Mouse (Mus musculus) neural tube, embryonic 14.5 days (tissue): Measurements from ENCODE around the gene Fam189b. TPM values are rescaled to one million over a fixed set of nuclear protein-coding genes. Genes with fewer than 3 reads are reported as not detected.

Experiments
- ATAC-seq: fragments of 200-750 bp; cut with Nextera tagmentation; 2 replicates; pipeline ENCODE4 v1.8.0; 2017; ENCODE audit warnings: low read depth, mild to moderate bottlenecking, moderate TSS enrichment, moderate library complexity
- H3K27ac ChIP-seq: fragments of 300-500 bp; sonication (generic); 2 replicates; pipeline ENCODE4 v1.5.1; 2014; ENCODE audit warnings: low read depth, mild to moderate bottlenecking, control low read depth, low read length, moderate library complexity, mixed read lengths
- H3K27me3 ChIP-seq: fragments of 300-500 bp; sonication (generic); 2 replicates; pipeline ENCODE4 v1.6.1; 2014; ENCODE audit warnings: low read length; ENCODE audit not compliant: control insufficient read depth, insufficient read depth
- H3K36me3 ChIP-seq: fragments of 300-500 bp; sonication (generic); 2 replicates; pipeline ENCODE4 v1.6.1; 2014; ENCODE audit warnings: low read length, mixed read lengths; ENCODE audit not compliant: control insufficient read depth, insufficient read depth
- H3K4me1 ChIP-seq: fragments of 300-500 bp; sonication (generic); 2 replicates; pipeline ENCODE4 v1.6.1; 2014; ENCODE audit warnings: low read length; ENCODE audit not compliant: control insufficient read depth, insufficient read depth
- H3K4me2 ChIP-seq: fragments of 300-500 bp; sonication (generic); 2 replicates; pipeline ENCODE4 v1.6.1; 2014; ENCODE audit warnings: mild to moderate bottlenecking, low read depth, low read length, control low read depth
- H3K4me3 ChIP-seq: fragments of 300-500 bp; sonication (generic); 2 replicates; pipeline ENCODE4 v1.5.1; 2014; ENCODE audit warnings: low read depth, low read length, control low read depth, mixed read lengths
- H3K9ac ChIP-seq: fragments of 300-500 bp; sonication (generic); replicated peaks from 2 replicates; pipeline ENCODE4 v1.6.1; 2014; ENCODE audit warnings: low read depth, mild to moderate bottlenecking, control low read depth, low read length, mixed read lengths
- H3K9me3 ChIP-seq: fragments of 300-500 bp; sonication (generic); 2 replicates; pipeline ENCODE4 v1.6.1; 2016; ENCODE audit warnings: low read length; ENCODE audit not compliant: control insufficient read depth
- WGBS: fragments of 180-500 bp; shearing (Covaris S2); extraction: QIAGEN DNeasy Blood & Tissue Kit; methylation state at CpG from one replicate; pipeline ENCODE4 v1.1.7; 2014; 5-methylcytosine and 5-hydroxymethylcytosine counted together
- polyA plus RNA-seq: library from polyadenylated mRNA; unstranded; fragments of >200 nt; fragmentation: Nextera tagmentation; extraction: Ambion mirVana; gene quantifications from 2 replicates; pipeline ENCODE4 v1.2.1, GENCODE M21; 2014

Fam189b gene
- polyA plus RNA-seq, 1 experiment from 2014 or later = 38.5 TPM

DNA sequence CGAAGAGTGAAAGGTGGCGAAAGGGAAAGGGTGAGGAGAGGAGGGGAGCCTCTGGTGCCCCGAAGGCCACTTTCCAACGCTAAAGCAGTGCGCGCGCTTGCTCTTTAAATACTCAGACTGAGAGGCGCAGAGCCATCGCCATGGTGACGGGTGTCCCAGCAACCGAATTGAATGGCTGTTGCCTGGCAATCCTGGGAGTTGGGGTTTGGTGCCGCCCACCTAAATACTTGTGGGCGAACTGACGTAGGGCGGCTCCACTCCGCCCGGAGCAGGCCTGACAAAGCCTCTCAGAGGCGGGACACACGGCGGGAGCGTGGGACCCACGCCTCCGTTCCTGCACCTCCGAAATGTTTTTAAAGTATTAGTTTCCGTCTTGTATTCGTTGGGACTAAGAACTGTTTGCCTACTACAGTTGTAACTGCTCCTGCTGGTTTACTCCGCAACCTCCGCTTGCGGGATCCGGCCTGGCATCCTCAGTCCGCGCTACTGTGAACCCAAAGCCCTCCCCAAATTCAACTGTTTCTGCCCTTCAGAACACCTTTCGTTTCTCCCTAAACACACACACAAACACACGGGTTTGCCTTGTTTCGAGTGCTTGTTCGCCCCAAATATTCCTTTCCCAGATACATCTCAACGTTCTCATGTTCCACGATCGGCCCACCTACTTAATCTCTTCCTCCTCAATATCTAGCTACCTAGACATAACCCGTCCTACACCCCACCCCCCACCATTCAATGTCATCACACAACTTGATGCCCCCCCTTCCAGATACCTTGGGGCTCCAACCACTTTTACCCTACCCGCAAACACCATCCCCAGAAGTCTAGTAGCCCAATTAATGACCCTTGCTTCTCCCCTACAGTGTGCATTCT, 44.6 kb downstream of the Fam189b start:
- Histone ChIP-seq H3K4me3 (peak overlapping the region; percentile 40), H3K27ac (peak overlapping the region; percentile 83), H3K9me3 (no peaks in the 10 kb centered on the region), H3K27me3 (no peaks in the 10 kb centered on the region), H3K9ac (peak overlapping the region; percentile 63), H3K36me3 (no peaks in the 10 kb centered on the region), H3K4me1 (peaks cover 32% of the 10 kb centered on the region), H3K4me2 (peak overlapping the region; percentile 57)
- WGBS = 3% methylated on average over 41 of the region's 41 CpGs
- peak; percentile 78 for ATAC-seq

DNA sequence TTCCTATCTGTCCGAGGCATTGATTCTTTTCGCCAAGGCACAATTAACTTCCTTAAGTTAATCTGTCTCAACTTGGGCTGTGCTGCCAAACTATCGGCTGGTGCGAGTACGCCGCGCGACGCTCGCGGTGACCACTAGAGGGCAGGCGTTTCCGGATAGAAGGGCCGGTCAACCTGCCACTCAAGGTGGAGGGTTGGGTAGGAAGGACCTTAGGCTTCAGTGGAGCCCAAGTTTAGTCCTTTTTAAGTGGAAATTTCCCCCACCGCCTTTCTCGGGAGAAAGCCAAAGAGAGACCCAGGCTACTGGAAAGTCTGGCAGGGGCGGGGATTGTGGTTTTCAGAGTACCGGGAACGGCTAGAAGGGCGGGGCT, 45.2 kb downstream of the Fam189b start:
- ATAC-seq = peak; percentile 33; the same call in 1 of the 2 replicates
- H3K4me2 ChIP-seq = peak overlapping the region; percentile 57
- H3K27me3 ChIP-seq = no peaks in the 10 kb centered on the region
- H3K4me1 ChIP-seq = peaks cover 32% of the 10 kb centered on the region
- no peaks in the 10 kb centered on the region for H3K36me3 ChIP-seq
- peak overlapping the region; percentile 70 for H3K27ac ChIP-seq
- WGBS = under 1% methylated on average over 18 of the region's 20 CpGs
- peak overlapping the region; percentile 21; the same call in 1 of the 2 replicates for H3K9ac ChIP-seq
- no peaks in the 10 kb centered on the region for H3K9me3 ChIP-seq
- H3K4me3 ChIP-seq = peak overlapping the region; percentile 40

DNA sequence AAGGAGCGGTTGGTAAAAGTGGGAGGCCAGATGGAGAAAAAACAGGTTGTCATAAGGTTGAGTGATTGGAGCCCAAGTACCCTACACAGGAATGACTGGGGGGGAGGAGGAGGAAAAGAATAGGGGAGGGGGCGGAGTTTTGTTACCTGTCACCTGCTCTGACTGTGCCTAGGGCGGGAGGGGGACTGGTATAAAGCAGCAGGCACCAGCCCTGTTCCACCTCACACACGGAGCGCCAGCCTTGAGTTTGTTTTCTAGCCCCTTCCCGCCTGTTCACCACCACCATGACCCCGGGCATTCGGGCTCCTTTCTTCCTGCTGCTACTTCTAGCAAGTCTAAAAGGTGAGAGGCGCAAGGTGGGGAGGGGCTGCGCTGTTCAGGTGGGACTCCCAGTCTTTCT, 45.9 kb downstream of the Fam189b start, which contains the start of gene Muc1:
TSS of gene Muc1 (plus strand) at position 222 of the 400 bp plus-strand sequence.
- Histone ChIP-seq H3K4me2 (peak within 1 kb of the TSS; percentile 57), H3K27me3 (no peaks in the 10 kb centered on the region), H3K4me3 (peak within 1 kb of the TSS; percentile 40), H3K9ac (peak within 1 kb of the TSS; percentile 21; the same call in 1 of the 2 replicates), H3K36me3 (peaks cover 4% of the 10 kb centered on the region), H3K27ac (peak within 1 kb of the TSS; percentile 70), H3K9me3 (no peaks in the 10 kb centered on the region), H3K4me1 (peaks cover 30% of the 10 kb centered on the region)
- no peak for ATAC-seq
- WGBS = 32% methylated on average over 10 of the region's 10 CpGs

DNA sequence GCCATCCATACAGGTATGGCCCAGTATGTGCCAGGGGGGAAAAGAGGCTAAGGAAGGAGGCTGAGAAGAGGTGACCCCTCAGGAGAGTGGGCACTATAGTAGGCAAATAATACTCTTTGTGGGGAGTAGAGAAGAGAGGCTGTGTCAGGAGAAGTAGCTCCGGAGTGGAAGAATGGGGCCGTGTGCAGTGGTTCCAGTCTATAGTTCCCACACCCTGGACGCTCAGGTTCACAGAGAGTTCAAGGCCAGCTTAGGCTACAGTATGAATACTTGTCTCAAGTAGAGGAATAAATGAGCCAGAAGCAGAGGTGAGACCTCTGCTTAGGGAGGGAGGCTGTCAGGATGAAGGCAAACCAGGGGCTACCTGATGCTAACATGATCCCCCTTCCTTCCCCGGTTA, 46.3 kb downstream of the Fam189b start:
- Histone ChIP-seq H3K9ac (no peak overlapping the region), H3K27me3 (no peaks in the 10 kb centered on the region), H3K36me3 (peaks cover 8% of the 10 kb centered on the region), H3K4me2 (no peak overlapping the region), H3K27ac (no peak overlapping the region), H3K9me3 (no peaks in the 10 kb centered on the region), H3K4me3 (no peak overlapping the region), H3K4me1 (peaks cover 30% of the 10 kb centered on the region)
- ATAC-seq = no peak
- WGBS = 55% methylated on average over 4 of the region's 4 CpGs

DNA sequence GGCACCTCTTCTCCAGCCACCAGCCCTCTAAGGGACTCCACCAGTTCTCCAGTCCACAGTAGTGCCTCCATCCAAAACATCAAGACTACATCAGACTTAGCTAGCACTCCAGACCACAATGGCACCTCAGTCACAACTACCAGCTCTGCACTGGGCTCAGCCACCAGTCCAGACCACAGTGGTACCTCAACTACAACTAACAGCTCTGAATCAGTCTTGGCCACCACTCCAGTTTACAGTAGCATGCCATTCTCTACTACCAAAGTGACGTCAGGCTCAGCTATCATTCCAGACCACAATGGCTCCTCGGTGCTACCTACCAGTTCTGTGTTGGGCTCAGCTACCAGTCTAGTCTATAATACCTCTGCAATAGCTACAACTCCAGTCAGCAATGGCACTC, 47.6 kb downstream of the Fam189b start:
- ATAC-seq = no peak
- Histone ChIP-seq H3K36me3 (peaks cover 21% of the 10 kb centered on the region), H3K4me3 (no peak overlapping the region), H3K4me2 (no peak overlapping the region), H3K9ac (no peak overlapping the region), H3K27ac (no peak overlapping the region), H3K27me3 (no peaks in the 10 kb centered on the region), H3K4me1 (peaks cover 23% of the 10 kb centered on the region), H3K9me3 (no peaks in the 10 kb centered on the region)
- WGBS = 95% methylated on average over 2 of the region's 2 CpGs

DNA sequence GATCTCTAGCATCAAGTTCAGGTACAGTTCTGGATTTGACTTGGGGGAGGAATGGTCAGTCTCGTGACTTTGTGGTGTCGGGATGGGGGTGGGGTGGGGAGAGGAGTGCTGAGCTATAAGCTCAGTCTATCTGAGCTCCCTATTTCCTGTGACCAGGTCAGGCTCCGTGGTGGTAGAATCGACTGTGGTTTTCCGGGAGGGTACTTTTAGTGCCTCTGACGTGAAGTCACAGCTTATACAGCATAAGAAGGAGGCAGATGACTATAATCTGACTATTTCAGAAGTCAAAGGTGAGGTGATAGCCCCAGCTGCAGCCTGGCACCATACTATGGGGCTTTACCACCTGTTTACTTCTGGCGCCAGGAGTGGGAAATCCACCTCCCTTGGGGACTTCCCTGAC, 48.4 kb downstream of the Fam189b start:
- ATAC-seq = no peak
- H3K4me3 ChIP-seq = no peak overlapping the region
- no peaks in the 10 kb centered on the region for H3K27me3 ChIP-seq
- H3K9me3 ChIP-seq = no peaks in the 10 kb centered on the region
- no peak overlapping the region for H3K9ac ChIP-seq
- peaks cover 16% of the 10 kb centered on the region; the same call in 1 of the 2 replicates for H3K4me1 ChIP-seq
- peaks cover 25% of the 10 kb centered on the region for H3K36me3 ChIP-seq
- no peak overlapping the region for H3K4me2 ChIP-seq
- 83% methylated on average over 7 of the region's 7 CpGs for WGBS
- H3K27ac ChIP-seq = no peak overlapping the region

DNA sequence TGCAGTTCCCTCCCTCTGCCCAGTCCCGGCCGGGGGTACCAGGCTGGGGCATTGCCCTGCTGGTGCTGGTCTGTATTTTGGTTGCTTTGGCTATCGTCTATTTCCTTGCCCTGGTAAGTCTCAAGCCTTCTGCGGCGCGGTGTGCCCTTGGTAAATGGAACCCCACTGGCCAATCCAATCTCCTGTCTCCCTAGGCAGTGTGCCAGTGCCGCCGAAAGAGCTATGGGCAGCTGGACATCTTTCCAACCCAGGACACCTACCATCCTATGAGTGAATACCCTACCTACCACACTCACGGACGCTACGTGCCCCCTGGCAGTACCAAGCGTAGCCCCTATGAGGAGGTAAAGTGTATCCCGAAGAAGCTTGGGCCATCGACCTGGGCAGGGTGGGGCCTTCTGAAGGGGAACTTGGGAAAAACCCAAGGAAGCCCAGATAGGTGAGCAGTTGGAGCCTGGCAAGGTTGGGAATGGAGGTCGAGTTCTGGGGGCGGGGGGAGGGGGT, 48.9 kb downstream of the Fam189b start:
- Histone ChIP-seq H3K9ac (no peak overlapping the region), H3K4me1 (peaks cover 12% of the 10 kb centered on the region; the same call in 1 of the 2 replicates), H3K27me3 (no peaks in the 10 kb centered on the region), H3K36me3 (peaks cover 30% of the 10 kb centered on the region), H3K9me3 (no peaks in the 10 kb centered on the region), H3K4me3 (no peak overlapping the region), H3K4me2 (no peak overlapping the region), H3K27ac (no peak overlapping the region)
- no peak for ATAC-seq
- 81% methylated on average over 16 of the region's 16 CpGs for WGBS

DNA sequence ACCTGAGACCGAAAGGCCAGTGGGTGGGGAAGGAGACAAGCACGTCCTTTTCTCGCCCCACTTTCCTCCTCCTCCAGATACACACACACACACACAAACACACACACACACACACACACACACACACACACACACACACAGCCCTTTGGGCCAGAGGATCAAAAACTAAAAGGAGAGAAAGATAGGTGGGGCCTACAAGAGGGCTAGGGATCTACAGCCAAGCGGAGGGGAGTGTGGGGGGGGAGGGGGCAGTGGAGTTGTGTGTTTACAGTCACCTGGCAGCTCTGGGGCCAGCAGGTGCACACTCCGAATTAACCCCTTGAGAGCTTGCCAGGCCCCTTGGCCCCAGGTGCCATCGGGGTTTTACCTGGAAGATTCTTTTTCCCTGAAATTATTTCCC, 49.7 kb downstream of the Fam189b start:
- no peaks in the 10 kb centered on the region for H3K9me3 ChIP-seq
- peaks cover 4% of the 10 kb centered on the region; the same call in 1 of the 2 replicates for H3K4me1 ChIP-seq
- ATAC-seq = no peak
- no peak overlapping the region for H3K4me2 ChIP-seq
- no peak overlapping the region for H3K27ac ChIP-seq
- H3K9ac ChIP-seq = no peak overlapping the region
- H3K27me3 ChIP-seq = no peaks in the 10 kb centered on the region
- 67% methylated on average over 6 of the region's 6 CpGs for WGBS
- no peak overlapping the region for H3K4me3 ChIP-seq
- H3K36me3 ChIP-seq = peaks cover 37% of the 10 kb centered on the region

DNA sequence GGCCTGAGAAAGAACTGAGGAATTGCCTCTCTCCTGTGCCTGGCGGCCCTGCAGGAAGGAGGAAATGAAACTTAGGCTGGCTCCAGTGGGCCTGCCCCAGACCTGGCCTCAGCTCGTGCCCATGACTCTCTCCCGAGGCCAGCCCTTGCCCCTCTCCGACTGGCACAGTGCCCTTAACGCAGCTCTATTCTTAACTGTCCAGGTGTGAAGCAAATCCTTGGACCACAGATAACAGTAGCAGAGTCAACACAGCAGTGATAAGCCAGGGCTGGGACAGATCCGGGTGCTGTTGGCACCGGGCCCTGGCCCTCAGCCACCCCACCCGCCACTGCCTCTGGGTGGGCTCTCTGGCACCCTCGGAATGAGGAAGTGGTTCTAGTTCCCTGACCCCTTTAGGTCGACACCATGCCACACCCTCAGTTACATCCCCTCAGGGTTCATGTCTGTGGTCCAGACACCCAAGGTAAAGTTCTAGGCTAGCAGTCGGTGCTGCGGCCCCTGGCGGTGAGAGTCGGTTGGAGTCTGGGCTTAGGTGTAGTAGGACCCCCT, 50.7 kb downstream of the Fam189b start:
- Histone ChIP-seq H3K9me3 (no peaks in the 10 kb centered on the region), H3K4me3 (no peak overlapping the region), H3K9ac (no peak overlapping the region), H3K4me2 (no peak overlapping the region), H3K36me3 (peaks cover 47% of the 10 kb centered on the region), H3K4me1 (no peaks in the 10 kb centered on the region), H3K27ac (no peak overlapping the region), H3K27me3 (no peaks in the 10 kb centered on the region)
- 86% methylated on average over 14 of the region's 14 CpGs for WGBS
- no peak for ATAC-seq
